Mouse (Mus musculus) lung, embryonic 14.5 days (tissue): Measurements from ENCODE around the gene Slc39a1. TPM values are rescaled to one million over a fixed set of nuclear protein-coding genes. Genes with fewer than 3 reads are reported as not detected.
"Not testable (repeated sequence)": the region's sequence is repeated elsewhere in the genome, so short reads cannot be mapped to it uniquely, and the experiment has no call there.

Source experiments
- ATAC-seq: fragments of 200-750 bp; cut with Nextera tagmentation; 2 replicates; pipeline ENCODE4 v1.8.0; 2017; ENCODE audit warnings: mild to moderate bottlenecking, moderate TSS enrichment, moderate library complexity; ENCODE audit not compliant: insufficient read depth
- DNase-seq: peaks from one replicate; pipeline ENCODE4 v3.0.0-alpha.2; 2015
- H3K27ac ChIP-seq: fragments of 300-500 bp; sonication (generic); 2 replicates; pipeline ENCODE4 v1.5.1; 2014; ENCODE audit warnings: low read depth, mild to moderate bottlenecking, moderate library complexity
- H3K27me3 ChIP-seq: fragments of 300-500 bp; sonication (generic); 2 replicates; pipeline ENCODE4 v1.6.1; 2014; ENCODE audit warnings: low read length, control low read depth; ENCODE audit not compliant: insufficient read depth
- H3K36me3 ChIP-seq: fragments of 300-500 bp; sonication (generic); 2 replicates; pipeline ENCODE4 v1.6.1; 2014; ENCODE audit warnings: control low read depth; ENCODE audit not compliant: insufficient read depth
- H3K4me1 ChIP-seq: fragments of 300-500 bp; sonication (generic); 2 replicates; pipeline ENCODE4 v1.6.1; 2014; ENCODE audit warnings: antibody characterized with exemption, control low read depth; ENCODE audit not compliant: insufficient read depth
- H3K4me2 ChIP-seq: fragments of 300-500 bp; sonication (generic); 2 replicates; pipeline ENCODE4 v1.6.1; 2014; ENCODE audit warnings: mild to moderate bottlenecking
- H3K4me3 ChIP-seq: fragments of 300-500 bp; sonication (generic); 2 replicates; pipeline ENCODE4 v1.5.1; 2014; ENCODE audit warnings: low read depth, low read length
- H3K9ac ChIP-seq: fragments of 300-500 bp; sonication (generic); 2 replicates; pipeline ENCODE4 v1.6.1; 2014
- H3K9me3 ChIP-seq: fragments of 300-500 bp; sonication (generic); 2 replicates; pipeline ENCODE4 v1.6.1; 2016; ENCODE audit warnings: low read depth, low read length, control low read depth
- CTCF ChIP-seq: IDR thresholded peaks from 2 replicates; pipeline ENCODE4 v1.5.1; 2016; ENCODE audit warnings: antibody characterized with exemption, low read depth
- WGBS: fragments of 180-500 bp; shearing (Covaris S2); extraction: QIAGEN DNeasy Blood & Tissue Kit; methylation state at CpG from one replicate; pipeline ENCODE4 v1.1.7; 2014; 5-methylcytosine and 5-hydroxymethylcytosine counted together
- polyA plus RNA-seq: library from polyadenylated mRNA; unstranded; fragments of >200 nt; fragmentation: Nextera tagmentation; extraction: Ambion mirVana; gene quantifications from 2 replicates; pipeline ENCODE4 v1.2.1, GENCODE M21; 2014

Gene Slc39a1
- polyA plus RNA-seq, 1 experiment from 2014 or later = 85.3 TPM

- no peak overlapping the region for H3K27ac ChIP-seq
- WGBS = 95% methylated on average over 10 of the region's 10 CpGs
- DNase-seq = no peak
- ATAC-seq = no peak
- no peak overlapping the region for H3K4me2 ChIP-seq
- H3K27me3 ChIP-seq = no peaks in the 10 kb centered on the region
- no peaks in the 10 kb centered on the region for H3K9me3 ChIP-seq
- no peak overlapping the region for H3K4me3 ChIP-seq
- H3K36me3 ChIP-seq = peaks cover 63% of the 10 kb centered on the region
- H3K4me1 ChIP-seq = no peaks in the 10 kb centered on the region
- no peak overlapping the region for H3K9ac ChIP-seq
- no peak for TF ChIP-seq CTCF
Observed at GRCm38 (mm10) chr3:90278211-90278610, 30.2 kb downstream of the Slc39a1 start.

- H3K4me1 ChIP-seq = no peaks in the 10 kb centered on the region
- no peak overlapping the region for H3K9ac ChIP-seq
- TF ChIP-seq CTCF = no peak
- peaks cover 54% of the 10 kb centered on the region for H3K36me3 ChIP-seq
- H3K9me3 ChIP-seq = no peaks in the 10 kb centered on the region
- no peak for ATAC-seq
- WGBS = 88% methylated on average over 9 of the region's 9 CpGs
- H3K4me2 ChIP-seq = no peak overlapping the region
- no peak overlapping the region for H3K4me3 ChIP-seq
- H3K27me3 ChIP-seq = no peaks in the 10 kb centered on the region
- DNase-seq = no peak
- H3K27ac ChIP-seq = no peak overlapping the region
Observed at GRCm38 (mm10) chr3:90279216-90279615, 31.2 kb downstream of the Slc39a1 start.

- Histone ChIP-seq H3K9me3 (no peaks in the 10 kb centered on the region), H3K4me1 (no peaks in the 10 kb centered on the region), H3K27me3 (no peaks in the 10 kb centered on the region), H3K27ac (no peak overlapping the region), H3K4me2 (no peak overlapping the region), H3K4me3 (no peak overlapping the region), H3K9ac (no peak overlapping the region), H3K36me3 (peaks cover 52% of the 10 kb centered on the region)
- 94% methylated on average over 7 of the region's 7 CpGs for WGBS
- TF ChIP-seq CTCF = no peak
- ATAC-seq (no peak), DNase-seq (no peak)
Observed at GRCm38 (mm10) chr3:90279743-90280142, 31.8 kb downstream of the Slc39a1 start.

- Histone ChIP-seq H3K4me2 (no peak overlapping the region), H3K4me3 (no peak overlapping the region), H3K27me3 (no peaks in the 10 kb centered on the region), H3K4me1 (no peaks in the 10 kb centered on the region), H3K36me3 (peaks cover 42% of the 10 kb centered on the region), H3K9ac (no peak overlapping the region), H3K27ac (no peak overlapping the region), H3K9me3 (no peaks in the 10 kb centered on the region)
- TF ChIP-seq CTCF = no peak
- WGBS = 87% methylated on average over 9 of the region's 9 CpGs
- DNase-seq (no peak), ATAC-seq (no peak)
Observed at GRCm38 (mm10) chr3:90280708-90281107, 32.7 kb downstream of the Slc39a1 start.

GRCm38 (mm10) chr3:90284150-90284549, 36.2 kb downstream of the Slc39a1 start:
- no peak for ATAC-seq
- Histone ChIP-seq H3K4me3 (no peak overlapping the region), H3K27me3 (no peaks in the 10 kb centered on the region), H3K9me3 (no peaks in the 10 kb centered on the region), H3K27ac (no peak overlapping the region), H3K36me3 (peaks cover 14% of the 10 kb centered on the region; the same call in 1 of the 2 replicates), H3K4me1 (no peaks in the 10 kb centered on the region), H3K9ac (no peak overlapping the region), H3K4me2 (no peak overlapping the region)
- TF ChIP-seq CTCF = no peak
- DNase-seq = no peak
- 98% methylated on average over 2 of the region's 2 CpGs for WGBS

GRCm38 (mm10) chr3:90289403-90289802, 41.4 kb downstream of the Slc39a1 start:
- H3K9ac ChIP-seq, H3K4me1 ChIP-seq, H3K27me3 ChIP-seq, H3K9me3 ChIP-seq, H3K4me2 ChIP-seq, H3K36me3 ChIP-seq, H3K27ac ChIP-seq, H3K4me3 ChIP-seq, DNase-seq, ATAC-seq: not testable (repeated sequence)
- WGBS = 63% methylated on average over 2 of the region's 3 CpGs

- Histone ChIP-seq H3K9me3 (no peaks in the 10 kb centered on the region), H3K4me1 (peaks cover 9% of the 10 kb centered on the region; the same call in 1 of the 2 replicates), H3K27me3 (no peaks in the 10 kb centered on the region), H3K36me3 (no peaks in the 10 kb centered on the region), H3K4me3 (no peak overlapping the region), H3K4me2 (no peak overlapping the region), H3K9ac (no peak overlapping the region), H3K27ac (no peak overlapping the region)
- 86% methylated on average over 1 of the region's 1 CpGs for WGBS
- ATAC-seq (no peak), DNase-seq (no peak)
- no peak for TF ChIP-seq CTCF
Observed at GRCm38 (mm10) chr3:90290602-90291001, 42.6 kb downstream of the Slc39a1 start.

GRCm38 (mm10) chr3:90291982-90292344, 44.0 kb downstream of the Slc39a1 start:
- Histone ChIP-seq H3K4me1 (peaks cover 9% of the 10 kb centered on the region; the same call in 1 of the 2 replicates), H3K4me3 (peak overlapping the region; percentile 89), H3K4me2 (peak overlapping the region; percentile 57), H3K9me3 (no peaks in the 10 kb centered on the region), H3K27me3 (no peaks in the 10 kb centered on the region), H3K36me3 (peaks cover 8% of the 10 kb centered on the region; the same call in 1 of the 2 replicates), H3K9ac (peak overlapping the region; percentile 55), H3K27ac (peak overlapping the region; percentile 87)
- DNase-seq (no peak), ATAC-seq (no peak)
- 33% methylated on average over 2 of the region's 2 CpGs for WGBS
- TF ChIP-seq CTCF = no peak
